Mouse (Mus musculus): ENCODE data around the gene Rps15.

- TF ChIP-seq EP300 (IDR thresholded peaks at IDR 0.05) = no peak
- no peak for TF ChIP-seq CTCF (IDR thresholded peaks at IDR 0.05)
Measured at GRCm38 (mm10) chr10:80336263-80336662, 44.0 kb downstream of the Rps15 start.
